Comparison of ENCODE assay signal across 17 mouse cellular contexts in the genomic region with DNA sequence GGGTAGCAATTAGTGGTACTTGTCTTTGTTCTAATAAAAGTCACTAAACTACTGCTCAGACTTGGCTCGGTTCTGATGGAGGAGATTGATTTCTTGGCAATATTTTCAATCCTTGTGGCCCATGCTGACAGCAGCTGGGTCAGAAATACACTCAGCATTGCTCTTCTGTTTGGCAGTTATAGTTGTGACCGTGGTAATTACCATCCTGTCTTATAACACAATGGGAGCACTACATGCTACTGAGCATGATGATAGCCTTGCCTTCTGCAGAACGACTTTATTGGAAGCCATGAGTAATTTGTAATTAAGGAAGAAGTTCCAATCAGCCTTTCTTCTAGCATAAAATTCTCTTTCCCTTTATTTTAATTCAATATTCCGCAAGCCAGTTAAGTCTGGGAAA.
"Had no signal": no experiment of that assay in that cellular context is flagged by ENCODE, and none has a peak within 500 bp of the region (broad histone marks: within the 10 kb centered on the region; RNA-seq: fewer than 3 reads in every experiment).

No protein-coding gene starts in this region.

- H3K27me3 ChIP-seq: limb, embryonic 13.5 days; liver, embryonic 12.5 days; liver, embryonic 15.5 days; lung, embryonic 15.5 days; megakaryocyte, embryonic 14.5 days; neural tube, embryonic 13.5 days had no signal

- H3K9me3 ChIP-seq: limb, embryonic 10.5 days; limb, embryonic 13.5 days; liver, embryonic 12.5 days; liver, embryonic 15.5 days; lung, embryonic 15.5 days; megakaryocyte, embryonic 14.5 days; midbrain, embryonic 10.5 days; neural tube, embryonic 13.5 days had no signal

- H3K9ac ChIP-seq: limb, embryonic 13.5 days; liver, embryonic 12.5 days; liver, embryonic 15.5 days; lung, embryonic 15.5 days; neural tube, embryonic 13.5 days had no signal

- ATAC-seq: liver, embryonic 12.5 days had no signal

- H3K4me3 ChIP-seq: limb, embryonic 10.5 days; limb, embryonic 13.5 days; liver, embryonic 12.5 days; liver, embryonic 15.5 days; lung, embryonic 15.5 days; megakaryocyte, embryonic 14.5 days; midbrain, embryonic 10.5 days; neural tube, embryonic 13.5 days had no signal

- H3K4me1 ChIP-seq: limb, embryonic 10.5 days; limb, embryonic 13.5 days; liver, embryonic 12.5 days; liver, embryonic 15.5 days; lung, embryonic 15.5 days; megakaryocyte, embryonic 14.5 days; midbrain, embryonic 10.5 days; neural tube, embryonic 13.5 days had no signal

- H3K4me2 ChIP-seq: limb, embryonic 13.5 days; liver, embryonic 12.5 days; liver, embryonic 15.5 days; lung, embryonic 15.5 days; neural tube, embryonic 13.5 days had no signal

- H3K27ac ChIP-seq: limb, embryonic 10.5 days; limb, embryonic 13.5 days; liver, embryonic 12.5 days; liver, embryonic 15.5 days; lung, embryonic 15.5 days; midbrain, embryonic 10.5 days; neural tube, embryonic 13.5 days had no signal

- DNase-seq: kidney, postnatal 14 days; kidney, postnatal 4 days; liver; lung, adult 18-20 months; lung, postnatal 10 days; lung, postnatal 36 days; midbrain, embryonic 14.5 days; thymus, adult 18-20 months; thymus, postnatal 36 days had no signal

- H3K36me3 ChIP-seq: limb, embryonic 10.5 days; limb, embryonic 13.5 days; liver, embryonic 12.5 days; liver, embryonic 15.5 days; lung, embryonic 15.5 days; midbrain, embryonic 10.5 days; neural tube, embryonic 13.5 days had no signal
